Mouse (Mus musculus): ENCODE data around the gene Sntn. TPM values are rescaled to one million over a fixed set of nuclear protein-coding genes. Genes with fewer than 3 reads are reported as not detected.
A peak's percentile ranks its signal among the peaks of the same experiment; 100 is the strongest.

The Sntn gene
- polyA plus RNA-seq (2015; fragmentation: Nextera tagmentation; extraction: Ambion mirVana), result not detected in 2 replicates

GRCm38 (mm10) chr14:13670576-13670975 is at the start of gene Sntn:
Gene Sntn (plus strand): TSS chr14:13670876.
- no peaks in the 10 kb centered on the region for H3K9me3 ChIP-seq (replicated peaks)
- ATAC-seq, result no peak
- WGBS, result 92% methylated on average over 2 of the region's 2 CpGs

GRCm38 (mm10) chr14:13649865-13650264 is 20.8 kb upstream of the Sntn start:
- H3K27ac ChIP-seq, result no peak overlapping the region
- H3K4me1 ChIP-seq, result peaks cover 16% of the 10 kb centered on the region
- no peaks in the 10 kb centered on the region for H3K9me3 ChIP-seq (replicated peaks)
- no peak overlapping the region for H3K4me3 ChIP-seq
- H3K4me2 ChIP-seq, result no peak overlapping the region
- WGBS, result 83% methylated on average over 1 of the region's 1 CpGs
- no peaks in the 10 kb centered on the region for H3K27me3 ChIP-seq
- H3K36me3 ChIP-seq (ENCODE audit: poor library complexity, severe bottlenecking), result no peaks in the 10 kb centered on the region
- no peak overlapping the region for H3K9ac ChIP-seq
- peak; percentile 67; the same call in 1 of the 2 replicates for ATAC-seq

More at GRCm38 (mm10) chr14:13670576-13670975, at the start of gene Sntn:
- H3K4me2 ChIP-seq, result no peak within 1 kb of the TSS
- H3K27me3 ChIP-seq, result no peaks in the 10 kb centered on the region
- no peak within 1 kb of the TSS for H3K27ac ChIP-seq
- H3K4me3 ChIP-seq, result no peak within 1 kb of the TSS
- H3K36me3 ChIP-seq (ENCODE audit: poor library complexity, severe bottlenecking), result no peaks in the 10 kb centered on the region
- H3K9ac ChIP-seq, result no peak within 1 kb of the TSS
- H3K4me1 ChIP-seq, result no peaks in the 10 kb centered on the region

GRCm38 (mm10) chr14:13651039-13651438 is 19.6 kb upstream of the Sntn start:
- no peak overlapping the region for H3K4me3 ChIP-seq
- no peak overlapping the region for H3K4me2 ChIP-seq
- H3K4me1 ChIP-seq, result peaks cover 16% of the 10 kb centered on the region
- H3K9ac ChIP-seq, result no peak overlapping the region
- H3K36me3 ChIP-seq (ENCODE audit: poor library complexity, severe bottlenecking), result no peaks in the 10 kb centered on the region
- peak overlapping the region; percentile 57 for H3K27ac ChIP-seq
- H3K9me3 ChIP-seq (replicated peaks), result no peaks in the 10 kb centered on the region
- 69% methylated on average over 1 of the region's 1 CpGs for WGBS
- peak; percentile 48; the same call in 1 of the 2 replicates for ATAC-seq
- no peaks in the 10 kb centered on the region for H3K27me3 ChIP-seq

GRCm38 (mm10) chr14:13651541-13652298 is 19.0 kb upstream of the Sntn start:
- ATAC-seq, result peak; percentile 95
- no peaks in the 10 kb centered on the region for H3K9me3 ChIP-seq (replicated peaks)
- no peak overlapping the region for H3K9ac ChIP-seq
- no peaks in the 10 kb centered on the region for H3K27me3 ChIP-seq
- H3K4me1 ChIP-seq, result peaks cover 16% of the 10 kb centered on the region
- no peaks in the 10 kb centered on the region for H3K36me3 ChIP-seq (ENCODE audit: poor library complexity, severe bottlenecking)
- H3K4me3 ChIP-seq, result no peak overlapping the region
- no peak overlapping the region for H3K4me2 ChIP-seq
- WGBS, result 6% methylated on average over 2 of the region's 2 CpGs
- peak overlapping the region; percentile 57; the same call in 1 of the 2 replicates for H3K27ac ChIP-seq

- no peaks in the 10 kb centered on the region for H3K4me1 ChIP-seq
- ATAC-seq, result no peak
- no peaks in the 10 kb centered on the region for H3K27me3 ChIP-seq
- WGBS, result 74% methylated on average over 1 of the region's 1 CpGs
- H3K36me3 ChIP-seq (ENCODE audit: poor library complexity, severe bottlenecking), result no peaks in the 10 kb centered on the region
- no peak overlapping the region for H3K4me2 ChIP-seq
- H3K9me3 ChIP-seq (replicated peaks), result no peaks in the 10 kb centered on the region
- H3K4me3 ChIP-seq, result no peak overlapping the region
- H3K27ac ChIP-seq, result no peak overlapping the region
- H3K9ac ChIP-seq, result no peak overlapping the region
Measured at GRCm38 (mm10) chr14:13686716-13687115, 16.0 kb downstream of the Sntn start.

GRCm38 (mm10) chr14:13690426-13690825 is 19.8 kb downstream of the Sntn start:
- Histone ChIP-seq H3K4me3 (no peak overlapping the region), H3K27ac (no peak overlapping the region), H3K27me3 (no peaks in the 10 kb centered on the region), H3K4me1 (no peaks in the 10 kb centered on the region), H3K4me2 (no peak overlapping the region), H3K36me3 (ENCODE audit: poor library complexity, severe bottlenecking) (no peaks in the 10 kb centered on the region), H3K9ac (no peak overlapping the region), H3K9me3 (replicated peaks) (no peaks in the 10 kb centered on the region)
- WGBS, result 71% methylated on average over 2 of the region's 2 CpGs
- no peak for ATAC-seq

GRCm38 (mm10) chr14:13732263-13732662 is 61.6 kb downstream of the Sntn start:
- 32% methylated on average over 4 of the region's 4 CpGs for WGBS
- Histone ChIP-seq H3K36me3 (ENCODE audit: poor library complexity, severe bottlenecking) (no peaks in the 10 kb centered on the region), H3K4me3 (no peak overlapping the region), H3K9me3 (replicated peaks) (0 out of 2 replicates have a peak, but pooled peaks cover 3% of the 10 kb centered on the region), H3K4me2 (no peak overlapping the region), H3K9ac (no peak overlapping the region), H3K4me1 (no peaks in the 10 kb centered on the region), H3K27ac (no peak overlapping the region), H3K27me3 (no peaks in the 10 kb centered on the region)
- no peak for ATAC-seq

Other genes with a start within 250 kb of the Sntn start
- gene Gm281, start 243.6 kb downstream of the Sntn start, polyA plus RNA-seq (2015; fragmentation: Nextera tagmentation; extraction: Ambion mirVana), result 0.08 TPM in 1 of 2 replicates, not detected in the other

Measured in forebrain, embryonic 13.5 days (tissue).